Mouse (Mus musculus): Measurements from ENCODE around the gene Dctn1. TPM values are rescaled to one million over a fixed set of nuclear protein-coding genes. Genes with fewer than 3 reads are reported as not detected.

Dctn1 gene
- polyA plus RNA-seq, 1 experiment from 2014 or later = 156 TPM

- no peak for ATAC-seq (ENCODE audit: low FRiP score, low read depth)
- no peak overlapping the region for H3K4me2 ChIP-seq (replicated peaks)
- H3K27ac ChIP-seq (replicated peaks) = no peak overlapping the region
- WGBS = 92% methylated on average over 4 of the region's 4 CpGs
- peaks cover 14% of the 10 kb centered on the region for H3K27me3 ChIP-seq
- no peaks in the 10 kb centered on the region for H3K36me3 ChIP-seq
- H3K4me3 ChIP-seq = no peak overlapping the region
- H3K9ac ChIP-seq (replicated peaks) = no peak overlapping the region
- H3K4me1 ChIP-seq = peaks cover 3% of the 10 kb centered on the region; the same call in 1 of the 2 replicates
- H3K9me3 ChIP-seq = no peaks in the 10 kb centered on the region
These were observed 81.0 kb downstream of the Dctn1 start for GRCm38 (mm10) chr6:83246750-83247149.

DNA sequence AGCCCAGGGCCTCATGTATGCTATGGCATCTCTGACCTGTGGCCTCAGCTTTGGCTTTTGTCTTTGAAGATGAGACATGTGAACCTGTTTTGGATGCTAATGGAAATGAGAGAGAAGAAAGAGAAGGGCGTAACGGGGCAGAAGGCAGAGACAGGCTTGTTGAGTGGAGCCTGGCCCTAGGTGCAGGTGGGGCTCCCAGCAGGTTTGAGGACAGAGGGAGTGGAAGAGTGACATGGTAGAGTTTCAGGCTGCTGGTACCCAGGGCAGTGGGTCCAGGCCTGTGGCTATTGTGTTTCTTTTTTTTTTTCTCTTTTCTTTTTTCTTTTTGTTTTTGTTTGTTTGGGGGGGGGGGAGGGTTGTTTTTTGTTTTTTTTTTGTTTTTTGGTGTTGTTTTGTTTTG, 81.4 kb downstream of the Dctn1 start:
- Histone ChIP-seq H3K27me3 (peaks cover 12% of the 10 kb centered on the region), H3K9ac (replicated peaks) (no peak overlapping the region), H3K36me3 (no peaks in the 10 kb centered on the region), H3K27ac (replicated peaks) (no peak overlapping the region), H3K4me2 (replicated peaks) (no peak overlapping the region), H3K4me3 (no peak overlapping the region), H3K9me3 (no peaks in the 10 kb centered on the region), H3K4me1 (peaks cover 3% of the 10 kb centered on the region; the same call in 1 of the 2 replicates)
- 98% methylated on average over 2 of the region's 2 CpGs for WGBS
- ATAC-seq (ENCODE audit: low FRiP score, low read depth) = no peak

Other genes starting within 250 kb of the Dctn1 start
- gene Sema4f, start 226.2 kb upstream of the Dctn1 start, polyA plus RNA-seq (2016; fragmentation: Nextera tagmentation; extraction: Ambion mirVana) = 6.4 and 7.4 TPM in 2 replicates
- 0.09 and 0.12 TPM in 2 replicates for gene M1ap, start 219.0 kb upstream of the Dctn1 start, polyA plus RNA-seq (2016; fragmentation: Nextera tagmentation; extraction: Ambion mirVana)
- gene Dok1, start 132.4 kb upstream of the Dctn1 start, polyA plus RNA-seq (2016; fragmentation: Nextera tagmentation; extraction: Ambion mirVana) = 5.8 and 8.3 TPM in 2 replicates
- 11.0 and 14.7 TPM in 2 replicates for gene Loxl3, start 131.7 kb upstream of the Dctn1 start, polyA plus RNA-seq (2016; fragmentation: Nextera tagmentation; extraction: Ambion mirVana)
- gene Aup1, start 111.4 kb upstream of the Dctn1 start, polyA plus RNA-seq (2016; fragmentation: Nextera tagmentation; extraction: Ambion mirVana) = 150 and 159 TPM in 2 replicates
- gene Htra2, start 110.6 kb upstream of the Dctn1 start, polyA plus RNA-seq (2016; fragmentation: Nextera tagmentation; extraction: Ambion mirVana) = 63.2 and 63.9 TPM in 2 replicates
- gene Dqx1, start 108.1 kb upstream of the Dctn1 start, polyA plus RNA-seq (2016; fragmentation: Nextera tagmentation; extraction: Ambion mirVana) = 0.93 and 1.1 TPM in 2 replicates
- gene Tlx2, start 95.6 kb upstream of the Dctn1 start, polyA plus RNA-seq (2016; fragmentation: Nextera tagmentation; extraction: Ambion mirVana) = not detected in 2 replicates
- 41.2 and 42.2 TPM in 2 replicates for gene Pcgf1, start 88.1 kb upstream of the Dctn1 start, polyA plus RNA-seq (2016; fragmentation: Nextera tagmentation; extraction: Ambion mirVana)
- 0.45 TPM in 1 of 2 replicates, not detected in the other for gene Lbx2, start 79.6 kb upstream of the Dctn1 start, polyA plus RNA-seq (2016; fragmentation: Nextera tagmentation; extraction: Ambion mirVana)
- 4.7 and 5.0 TPM in 2 replicates for gene Ccdc142, start 64.3 kb upstream of the Dctn1 start, polyA plus RNA-seq (2016; fragmentation: Nextera tagmentation; extraction: Ambion mirVana)
- 3.9 and 4.3 TPM in 2 replicates for gene Gm42688, start 64.3 kb upstream of the Dctn1 start, polyA plus RNA-seq (2016; fragmentation: Nextera tagmentation; extraction: Ambion mirVana)
- gene Mrpl53, start 56.9 kb upstream of the Dctn1 start, polyA plus RNA-seq (2016; fragmentation: Nextera tagmentation; extraction: Ambion mirVana) = 122 and 129 TPM in 2 replicates
- 34.9 and 42.6 TPM in 2 replicates for gene Mogs, start 50.4 kb upstream of the Dctn1 start, polyA plus RNA-seq (2016; fragmentation: Nextera tagmentation; extraction: Ambion mirVana)
- gene Wbp1, start 44.4 kb upstream of the Dctn1 start, polyA plus RNA-seq (2016; fragmentation: Nextera tagmentation; extraction: Ambion mirVana) = 210 and 223 TPM in 2 replicates
- gene Ino80b, start 40.5 kb upstream of the Dctn1 start, polyA plus RNA-seq (2016; fragmentation: Nextera tagmentation; extraction: Ambion mirVana) = 18.4 and 19.4 TPM in 2 replicates
- 31.9 and 39.5 TPM in 2 replicates for gene Rtkn, start 30.5 kb upstream of the Dctn1 start, polyA plus RNA-seq (2016; fragmentation: Nextera tagmentation; extraction: Ambion mirVana)
- gene Wdr54, start 9.5 kb upstream of the Dctn1 start, polyA plus RNA-seq (2016; fragmentation: Nextera tagmentation; extraction: Ambion mirVana) = 11.2 and 13.3 TPM in 2 replicates
- gene 1700003E16Rik, start 9.5 kb upstream of the Dctn1 start, polyA plus RNA-seq (2016; fragmentation: Nextera tagmentation; extraction: Ambion mirVana) = 2.6 and 2.7 TPM in 2 replicates
- 0.52 and 0.62 TPM in 2 replicates for gene Slc4a5, start 53.9 kb downstream of the Dctn1 start, polyA plus RNA-seq (2016; fragmentation: Nextera tagmentation; extraction: Ambion mirVana)
- gene Mthfd2, start 160.0 kb downstream of the Dctn1 start, polyA plus RNA-seq (2016; fragmentation: Nextera tagmentation; extraction: Ambion mirVana) = 33.0 and 37.3 TPM in 2 replicates
- gene Mob1a, start 160.1 kb downstream of the Dctn1 start, polyA plus RNA-seq (2016; fragmentation: Nextera tagmentation; extraction: Ambion mirVana) = 56.6 and 58.0 TPM in 2 replicates
- 93.7 and 102 TPM in 2 replicates for gene Bola3, start 183.2 kb downstream of the Dctn1 start, polyA plus RNA-seq (2016; fragmentation: Nextera tagmentation; extraction: Ambion mirVana)